Mouse (Mus musculus): ENCODE results near the gene Akr1e1.
A peak's percentile ranks its signal among the peaks of the same experiment; 100 is the strongest.
"Not testable (repeated sequence)": the region's sequence is repeated elsewhere in the genome, so short reads cannot be mapped to it uniquely, and the experiment has no call there.

Akr1e1 gene

GRCm38 (mm10) chr13:4608961-4609409 is at the start of gene Akr1e1:
Gene Akr1e1, minus strand, starts transcription at chr13:4609174.
- DNase-seq (ENCODE audit: low spot score) = peak; percentile 85

DNA sequence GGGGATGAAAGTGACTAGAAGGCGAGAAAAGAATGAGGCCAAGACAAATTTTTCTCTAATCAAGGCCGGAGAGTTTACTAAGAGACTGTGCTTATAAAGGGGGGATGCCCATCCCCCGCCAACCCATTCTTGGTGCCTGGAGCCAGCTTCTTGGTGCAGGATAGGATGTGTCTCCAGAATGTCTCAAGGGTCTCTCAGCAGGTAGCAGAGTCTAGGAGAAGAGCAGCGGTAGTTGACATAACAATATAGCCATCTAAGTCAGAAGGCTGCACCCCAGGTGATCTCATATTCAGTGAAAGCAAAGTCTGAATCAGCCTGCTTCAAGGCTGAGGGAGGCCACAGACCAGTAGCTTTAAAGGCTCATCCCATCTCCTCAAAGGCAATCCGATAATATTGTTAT is 49.4 kb upstream of the Akr1e1 start:
- no peak for DNase-seq (ENCODE audit: low spot score)

DNA sequence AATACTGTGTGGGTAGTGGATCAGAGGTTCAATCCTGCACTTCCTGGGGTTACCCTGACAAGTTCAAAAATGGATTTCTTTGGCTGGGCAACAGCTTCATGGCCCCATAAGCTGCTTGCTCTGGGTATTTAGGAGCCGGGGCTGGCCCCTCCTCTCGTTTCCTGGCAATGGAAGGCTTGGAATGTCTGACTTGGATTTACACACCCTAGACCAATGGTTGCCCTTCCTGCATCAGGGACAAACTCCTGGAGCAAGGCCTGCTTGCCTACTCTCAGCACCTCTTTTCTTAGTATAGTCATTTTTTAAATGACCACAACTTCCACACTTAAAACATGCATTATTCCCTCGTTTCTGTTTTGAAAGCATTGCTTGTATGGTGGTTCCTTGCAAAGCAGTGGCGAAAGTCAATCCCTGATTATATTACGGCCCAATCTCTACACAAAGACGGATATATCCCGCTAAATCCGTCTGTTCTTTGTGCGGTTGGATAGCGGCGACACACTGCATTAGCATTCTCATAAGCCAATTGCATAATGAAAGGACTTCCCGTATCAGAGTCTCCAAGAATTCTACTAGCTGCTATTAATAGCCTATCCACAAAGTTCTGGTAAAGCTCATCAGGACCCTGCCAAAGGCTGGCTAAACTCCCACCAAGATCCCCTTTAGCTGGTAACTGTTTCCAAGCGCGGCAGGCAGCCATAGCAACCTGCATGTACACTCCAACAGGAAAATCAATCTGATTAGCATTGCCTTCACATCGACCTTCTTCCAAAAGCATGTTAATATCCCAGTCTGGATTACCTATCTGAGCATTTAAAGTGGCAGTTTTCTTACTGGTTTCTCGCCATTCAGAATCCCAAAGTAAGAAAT is 47.5 kb upstream of the Akr1e1 start:
- no peak for DNase-seq (ENCODE audit: low spot score)

DNA sequence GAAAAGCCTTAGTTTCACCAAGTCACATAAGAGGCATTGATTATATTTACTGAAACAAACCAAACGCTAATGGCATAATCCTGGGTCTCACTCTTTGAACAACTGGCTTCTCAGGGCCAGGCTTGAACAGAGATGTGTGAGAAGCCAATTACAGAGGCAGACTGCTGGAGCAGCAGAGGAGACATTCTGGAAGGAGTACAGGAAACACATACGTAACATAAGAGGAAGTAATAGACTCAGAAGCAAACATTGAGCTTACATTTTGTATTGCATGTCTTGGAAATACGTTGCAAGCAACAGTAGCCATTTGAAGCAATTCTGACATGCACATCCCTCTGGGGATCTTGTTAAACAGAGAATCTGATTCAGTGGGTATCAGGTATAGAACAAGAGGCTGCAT is 41.2 kb upstream of the Akr1e1 start:
- no peak for DNase-seq (ENCODE audit: low spot score)

DNA sequence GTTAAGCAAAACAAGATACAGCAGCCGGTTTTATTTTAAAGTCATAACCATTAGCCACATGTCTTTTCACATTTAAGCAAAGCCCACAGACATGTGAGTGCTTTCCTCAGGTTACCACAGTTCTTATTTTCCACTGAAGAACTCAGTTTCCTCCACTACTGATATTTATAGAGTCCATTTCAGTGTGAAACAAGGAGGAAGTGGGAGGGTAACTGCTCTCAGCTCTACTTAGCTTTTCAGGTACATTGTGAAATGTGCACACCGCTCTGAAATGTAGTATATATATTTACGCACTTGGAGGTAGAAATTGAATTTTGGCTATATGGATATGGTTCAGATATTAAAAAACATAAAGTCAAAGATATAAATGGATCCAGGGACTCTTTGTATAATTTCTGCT is 36.3 kb upstream of the Akr1e1 start:
- no peak for DNase-seq (ENCODE audit: low spot score)

GRCm38 (mm10) chr13:4610902-4611301 is 1.9 kb upstream of the Akr1e1 start:
- peak; percentile 49 for DNase-seq (ENCODE audit: low spot score)

GRCm38 (mm10) chr13:4608530-4608929 is 444 bp downstream of the Akr1e1 start:
- DNase-seq (ENCODE audit: low spot score) = no peak

DNA sequence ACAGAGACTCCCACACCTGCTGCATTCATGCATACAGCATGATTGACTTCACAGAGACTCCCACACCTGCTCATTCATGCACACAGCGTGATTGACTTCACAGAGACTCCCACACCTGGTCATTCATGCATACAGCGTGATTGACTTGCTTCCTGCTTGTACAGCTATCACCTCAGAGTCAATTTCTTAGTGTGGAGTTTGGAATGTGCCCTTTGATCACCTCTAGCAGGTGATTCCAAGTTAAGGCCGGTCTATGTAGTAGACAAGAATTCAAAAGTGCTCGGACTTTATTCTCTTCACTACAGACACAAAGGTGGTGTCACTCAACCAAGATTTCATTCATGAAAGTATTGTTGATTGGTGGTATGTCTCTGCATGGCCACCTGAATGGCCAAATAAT is 2.2 kb downstream of the Akr1e1 start:
- DNase-seq (ENCODE audit: low spot score) = no peak

GRCm38 (mm10) chr13:4603431-4603830 is 5.5 kb downstream of the Akr1e1 start:
- DNase-seq (ENCODE audit: low spot score) = not testable (repeated sequence)

DNA sequence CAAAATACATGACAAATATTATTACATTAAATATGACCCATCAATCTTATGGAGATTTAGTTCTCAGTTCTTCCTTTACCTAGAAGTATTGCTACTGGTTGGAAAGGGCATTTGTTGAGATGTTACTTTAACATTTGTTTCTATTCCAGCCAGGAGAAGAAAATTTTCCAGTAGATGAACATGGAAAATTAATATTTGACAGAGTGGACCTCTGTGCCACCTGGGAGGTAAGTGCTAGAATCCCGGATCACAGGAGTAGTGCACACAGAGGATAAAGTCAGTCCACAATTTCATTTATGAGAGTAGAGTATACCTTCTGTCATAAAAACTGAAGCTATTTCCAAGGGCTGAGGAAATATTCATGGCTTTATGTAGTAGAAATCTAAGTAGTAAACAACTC is 32.1 kb downstream of the Akr1e1 start:
- DNase-seq (ENCODE audit: low spot score) = no peak

GRCm38 (mm10) chr13:4573871-4574270 is 35.1 kb downstream of the Akr1e1 start, which contains the start of gene Akr1c21:
Gene Akr1c21, plus strand, starts transcription at chr13:4574075.
- no peak for DNase-seq (ENCODE audit: low spot score)

- DNase-seq (ENCODE audit: low spot score) = no peak
Measured at GRCm38 (mm10) chr13:4565996-4566395, 43.0 kb downstream of the Akr1e1 start.

DNA sequence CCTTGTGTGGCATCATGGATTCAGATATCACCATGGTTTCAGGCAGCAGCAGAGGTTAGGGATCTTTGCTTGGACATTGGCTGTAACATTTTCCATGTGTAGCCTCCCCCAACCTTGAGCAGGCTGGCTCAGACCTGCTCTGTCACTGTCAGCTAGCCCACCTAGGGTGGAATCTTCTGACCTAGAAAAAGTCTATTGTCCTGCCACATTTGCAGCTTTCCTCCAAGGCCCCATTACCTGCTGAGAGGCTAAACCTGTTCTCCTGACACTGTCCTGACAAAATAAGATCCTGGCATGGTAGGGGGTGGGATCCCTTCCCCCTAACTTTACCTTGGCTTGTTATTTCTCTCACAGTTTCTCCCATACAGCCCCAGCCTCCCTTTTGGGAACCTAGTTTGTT is 48.5 kb downstream of the Akr1e1 start:
- DNase-seq (ENCODE audit: low spot score) = no peak

- DNase-seq (ENCODE audit: low spot score) = no peak
Measured at GRCm38 (mm10) chr13:4559143-4559542, 49.8 kb downstream of the Akr1e1 start.

All from adipocyte (in vitro differentiated cells).